Mouse (Mus musculus) stomach, embryonic 16.5 days (tissue): ENCODE data around the gene Prr18. TPM values are rescaled to one million over a fixed set of nuclear protein-coding genes. Genes with fewer than 3 reads are reported as not detected.
"Not testable (repeated sequence)": the region's sequence is repeated elsewhere in the genome, so short reads cannot be mapped to it uniquely, and the experiment has no call there.

ENCODE experiments used
- ATAC-seq: fragments of 200-750 bp; cut with Nextera tagmentation; 2 replicates; pipeline ENCODE4 v1.8.0; 2017; ENCODE audit warnings: moderate number of reproducible peaks, moderate TSS enrichment; ENCODE audit not compliant: insufficient read depth, low FRiP score
- H3K27ac ChIP-seq: fragments of 300-500 bp; sonication (generic); 2 replicates; pipeline ENCODE4 v1.5.1; 2014; ENCODE audit warnings: low read length
- H3K27me3 ChIP-seq: fragments of 300-500 bp; sonication (generic); 2 replicates; pipeline ENCODE4 v1.6.1; 2014; ENCODE audit warnings: low read length, control low read depth, mixed read lengths; ENCODE audit not compliant: control insufficient read depth, insufficient read depth
- H3K36me3 ChIP-seq: fragments of 300-500 bp; sonication (generic); 2 replicates; pipeline ENCODE4 v1.6.1; 2014; ENCODE audit warnings: low read length; ENCODE audit not compliant: control insufficient read depth, insufficient read depth
- H3K4me1 ChIP-seq: fragments of 300-500 bp; sonication (generic); 2 replicates; pipeline ENCODE4 v1.6.1; 2014; ENCODE audit warnings: low read length, control low read depth, mixed read lengths; ENCODE audit not compliant: control insufficient read depth, insufficient read depth
- H3K4me2 ChIP-seq: fragments of 300-500 bp; sonication (generic); 2 replicates; pipeline ENCODE4 v1.6.1; 2014; ENCODE audit warnings: low read depth, low read length, mixed read lengths
- H3K4me3 ChIP-seq: fragments of 300-500 bp; sonication (generic); replicated peaks from 2 replicates; pipeline ENCODE4 v1.5.1; 2014; ENCODE audit warnings: mild to moderate bottlenecking, low read length
- H3K9ac ChIP-seq: fragments of 300-500 bp; sonication (generic); 2 replicates; pipeline ENCODE4 v1.6.1; 2014; ENCODE audit warnings: low read length
- H3K9me3 ChIP-seq: fragments of 300-500 bp; sonication (generic); replicated peaks from 2 replicates; pipeline ENCODE4 v1.6.1; 2016; ENCODE audit warnings: low read length, control low read depth; ENCODE audit not compliant: control insufficient read depth
- WGBS: fragments of 180-500 bp; shearing (Covaris S2); extraction: QIAGEN DNeasy Blood & Tissue Kit; methylation state at CpG from one replicate; pipeline ENCODE4 v1.1.7; 2014; 5-methylcytosine and 5-hydroxymethylcytosine counted together
- polyA plus RNA-seq: library from polyadenylated mRNA; unstranded; fragments of >200 nt; fragmentation: Nextera tagmentation; extraction: Ambion mirVana; gene quantifications from 2 replicates; pipeline ENCODE4 v1.2.1, GENCODE M21; 2015

The Prr18 gene
- 0.15 and 0.31 TPM in 2 replicates for polyA plus RNA-seq

DNA sequence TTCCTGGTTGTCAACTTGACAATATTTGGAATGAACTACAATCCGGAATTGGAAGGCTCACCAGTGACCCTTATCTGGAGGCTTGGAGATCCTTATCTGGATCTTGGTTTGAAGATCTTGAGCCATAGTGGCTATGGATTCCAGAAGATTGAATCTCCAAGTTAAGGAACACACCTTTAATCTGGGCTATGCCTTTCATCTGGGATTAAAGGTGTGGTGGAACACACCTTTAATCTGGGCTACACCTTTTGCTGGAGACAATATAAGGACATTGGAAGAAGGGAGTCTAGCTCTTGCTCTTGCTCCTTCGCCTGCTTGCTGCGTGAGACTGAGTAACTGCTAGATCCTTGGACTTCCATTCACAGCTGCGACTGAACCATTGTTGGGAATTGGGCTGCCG is at the start of gene Prr18:
Prr18 (plus strand) TSS at position 301 of the 400 bp plus-strand sequence.
- no CpG with 5 or more reads among the region's 5 CpGs for WGBS
- not testable (repeated sequence) for H3K9ac ChIP-seq, H3K4me2 ChIP-seq, H3K36me3 ChIP-seq, H3K27ac ChIP-seq, ATAC-seq, H3K4me1 ChIP-seq, H3K9me3 ChIP-seq, H3K4me3 ChIP-seq
- peaks cover 32% of the 10 kb centered on the region for H3K27me3 ChIP-seq

DNA sequence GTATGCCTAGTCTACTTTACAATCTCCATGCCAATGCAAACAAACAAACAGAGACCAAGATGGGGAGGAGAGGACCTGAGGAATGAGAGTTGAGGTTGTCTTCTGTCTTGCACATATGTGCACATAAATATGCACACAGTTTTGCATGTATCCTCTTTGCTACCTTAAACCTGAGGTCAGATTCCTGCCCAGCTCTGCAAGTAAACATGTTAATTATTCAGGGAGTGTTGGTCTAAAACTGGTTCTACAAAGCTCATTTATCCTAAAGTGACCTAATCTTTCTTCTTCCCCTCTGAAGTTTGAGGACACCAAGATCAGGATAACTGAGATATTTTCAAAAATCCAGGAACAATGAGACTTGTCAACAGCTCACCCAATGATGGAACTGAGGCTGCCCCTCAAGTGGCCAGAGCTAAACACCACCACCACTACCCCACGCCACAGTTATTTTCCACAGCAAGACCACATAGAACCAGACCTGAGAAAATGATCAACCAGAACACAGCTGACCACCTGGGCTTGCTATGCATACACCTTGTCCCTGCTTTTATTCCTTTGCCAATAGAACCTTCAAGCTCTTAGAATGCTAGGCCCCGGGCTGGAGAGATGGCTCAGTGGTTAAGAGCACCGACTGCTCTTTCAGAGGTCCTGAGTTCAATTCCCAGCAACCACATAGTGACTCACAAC is 47.1 kb upstream of the Prr18 start:
- ATAC-seq: no peak
- Histone ChIP-seq H3K4me1 (peaks cover 1% of the 10 kb centered on the region), H3K27me3 (no peaks in the 10 kb centered on the region), H3K27ac (no peak overlapping the region), H3K9ac (no peak overlapping the region), H3K4me3 (no peak overlapping the region), H3K4me2 (no peak overlapping the region), H3K9me3 (no peaks in the 10 kb centered on the region), H3K36me3 (no peaks in the 10 kb centered on the region)
- 93% methylated on average over 3 of the region's 3 CpGs for WGBS

DNA sequence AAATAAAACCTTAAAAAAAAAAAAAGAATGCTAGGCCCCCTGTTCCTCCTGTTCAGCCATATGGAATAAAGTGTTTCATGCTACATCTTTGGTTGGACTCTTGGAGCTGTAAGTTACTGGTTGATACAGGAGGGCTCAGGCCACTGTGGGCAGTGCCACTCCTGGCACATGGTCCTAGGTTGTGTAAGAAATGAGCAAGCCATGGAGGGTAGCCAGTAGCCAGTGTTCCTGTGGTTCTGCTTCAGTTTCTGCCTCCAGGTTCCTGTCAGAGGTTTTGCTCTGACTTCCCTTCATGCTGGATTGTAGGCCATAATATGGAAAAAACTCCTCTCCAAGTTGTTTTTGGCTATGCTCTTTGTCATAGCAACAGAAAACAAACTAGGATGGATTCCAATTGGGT is 46.5 kb upstream of the Prr18 start:
- H3K27me3 ChIP-seq: no peaks in the 10 kb centered on the region
- no peaks in the 10 kb centered on the region for H3K9me3 ChIP-seq
- H3K27ac ChIP-seq: no peak overlapping the region
- no peaks in the 10 kb centered on the region for H3K36me3 ChIP-seq
- no peak overlapping the region for H3K4me2 ChIP-seq
- no peak for ATAC-seq
- H3K4me3 ChIP-seq: no peak overlapping the region
- no peaks in the 10 kb centered on the region for H3K4me1 ChIP-seq
- no peak overlapping the region for H3K9ac ChIP-seq

DNA sequence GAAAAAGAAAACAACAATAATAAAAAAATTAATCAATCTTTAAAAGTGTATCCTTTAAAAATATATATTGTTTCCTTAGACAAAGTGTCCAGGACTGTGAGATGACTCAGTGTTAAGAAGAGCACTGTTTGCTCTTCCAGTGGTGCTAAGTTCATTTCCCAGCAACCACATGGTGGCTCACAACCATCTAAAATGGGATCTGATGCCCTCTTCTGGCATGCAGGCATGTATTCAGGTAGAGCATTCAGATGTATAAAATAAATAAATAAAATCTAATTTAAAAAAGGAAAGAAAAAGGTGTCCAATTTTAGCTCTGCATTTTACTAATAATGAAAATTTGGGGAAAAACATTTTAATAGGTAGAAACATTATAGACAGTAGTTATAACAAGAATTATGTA is 41.4 kb upstream of the Prr18 start:
- no peak overlapping the region for H3K4me3 ChIP-seq
- no peak overlapping the region for H3K4me2 ChIP-seq

DNA sequence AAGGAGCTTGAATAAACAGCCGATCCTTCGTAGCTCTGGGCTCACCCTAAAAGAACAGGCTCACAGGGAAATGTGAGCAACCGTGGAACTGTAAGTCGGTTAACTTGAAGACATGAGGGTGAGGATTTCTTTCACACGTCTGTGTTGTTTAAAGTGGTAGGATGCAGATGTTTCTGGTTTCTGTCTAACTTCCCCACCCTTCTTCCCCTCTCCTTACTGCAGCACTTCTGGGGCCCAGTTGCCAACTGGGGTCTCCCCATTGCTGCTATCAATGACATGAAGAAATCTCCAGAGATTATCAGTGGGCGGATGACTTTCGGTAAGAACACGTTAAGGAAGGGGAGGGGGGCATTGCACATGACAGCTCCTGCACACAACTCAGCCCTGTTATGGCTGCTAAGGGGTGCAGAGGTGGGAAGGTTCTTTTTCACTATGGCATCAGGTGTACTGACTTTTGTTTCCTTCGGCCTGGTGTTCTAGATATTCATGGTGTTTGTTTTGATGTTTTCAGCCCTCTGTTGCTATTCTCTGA is 40.9 kb upstream of the Prr18 start:
- Histone ChIP-seq H3K4me3 (no peak overlapping the region), H3K9ac (no peak overlapping the region), H3K27ac (no peak overlapping the region), H3K27me3 (no peaks in the 10 kb centered on the region), H3K36me3 (no peaks in the 10 kb centered on the region), H3K9me3 (no peaks in the 10 kb centered on the region), H3K4me2 (no peak overlapping the region), H3K4me1 (no peaks in the 10 kb centered on the region)
- no peak for ATAC-seq
- 74% methylated on average over 9 of the region's 9 CpGs for WGBS

More for the DNA sequence above, 41.4 kb upstream of the Prr18 start:
- H3K27ac ChIP-seq: no peak overlapping the region
- ATAC-seq: no peak
- H3K36me3 ChIP-seq: no peaks in the 10 kb centered on the region
- H3K27me3 ChIP-seq: no peaks in the 10 kb centered on the region
- no peaks in the 10 kb centered on the region for H3K4me1 ChIP-seq
- H3K9me3 ChIP-seq: no peaks in the 10 kb centered on the region
- no peak overlapping the region for H3K9ac ChIP-seq

DNA sequence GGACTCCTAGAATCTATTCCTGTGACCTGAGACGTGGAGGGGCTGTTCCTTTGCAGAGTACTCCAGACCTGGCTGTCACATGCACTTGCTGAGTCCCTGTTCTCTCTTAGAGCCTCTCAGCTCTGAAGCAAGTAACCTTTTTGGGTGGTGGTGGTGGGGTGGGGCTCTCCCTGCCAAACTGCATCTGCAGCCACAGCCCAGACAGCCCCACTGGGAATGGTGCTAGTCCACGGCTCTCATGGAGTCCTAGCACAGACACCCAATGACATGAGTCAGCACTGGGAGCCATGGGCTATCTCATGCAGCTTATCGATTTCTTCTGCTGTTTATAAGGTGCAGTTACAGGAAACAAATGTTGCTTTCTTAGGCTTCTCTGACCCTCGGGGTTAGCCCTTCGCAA is 39.5 kb upstream of the Prr18 start:
- H3K27ac ChIP-seq: no peak overlapping the region
- H3K4me2 ChIP-seq: no peak overlapping the region
- ATAC-seq: no peak
- H3K27me3 ChIP-seq: no peaks in the 10 kb centered on the region
- H3K4me3 ChIP-seq: no peak overlapping the region
- WGBS: 85% methylated on average over 5 of the region's 5 CpGs
- no peak overlapping the region for H3K9ac ChIP-seq
- no peaks in the 10 kb centered on the region for H3K4me1 ChIP-seq
- no peaks in the 10 kb centered on the region for H3K9me3 ChIP-seq
- no peaks in the 10 kb centered on the region for H3K36me3 ChIP-seq

DNA sequence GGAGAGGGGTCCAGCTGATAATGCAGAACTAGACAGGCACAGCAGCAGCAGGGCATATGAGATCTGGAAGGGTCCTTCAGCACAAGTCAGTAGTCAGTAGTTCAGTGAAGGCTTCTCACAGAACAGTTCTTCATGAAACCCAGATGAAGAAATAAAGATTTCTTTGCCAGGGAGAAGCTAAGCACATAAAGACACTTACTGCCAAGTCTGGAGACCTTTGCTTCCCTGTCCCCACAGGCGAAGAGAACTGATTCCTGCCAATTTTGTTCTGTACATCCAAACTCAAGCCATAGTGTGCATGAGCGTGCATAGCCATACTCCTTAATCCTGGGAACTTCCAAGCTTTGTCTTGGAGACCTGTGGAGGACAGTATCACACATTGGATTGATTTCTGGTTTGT is 39.0 kb upstream of the Prr18 start:
- no peaks in the 10 kb centered on the region for H3K36me3 ChIP-seq
- no peak for ATAC-seq
- no peaks in the 10 kb centered on the region for H3K27me3 ChIP-seq

DNA sequence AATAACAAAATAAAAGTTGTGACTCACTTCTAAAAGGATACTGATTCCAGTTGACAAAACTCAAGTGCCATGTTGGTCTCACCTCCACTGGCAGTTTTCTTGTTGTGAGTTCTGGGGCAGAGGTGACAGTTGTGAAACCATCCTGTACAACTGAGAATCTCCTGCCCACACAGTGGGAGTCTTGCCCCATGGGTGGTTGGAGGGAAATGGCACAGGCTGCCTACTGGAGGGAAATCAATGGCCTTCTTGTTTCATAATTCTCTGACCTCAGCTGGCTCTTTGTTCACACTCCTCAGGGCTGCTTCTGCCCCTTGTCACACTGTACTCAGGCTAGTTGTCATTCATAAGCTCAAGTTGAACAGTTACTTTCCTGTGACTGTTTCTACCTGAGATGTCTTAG is 37.7 kb upstream of the Prr18 start:
- Histone ChIP-seq H3K4me1 (no peaks in the 10 kb centered on the region), H3K27ac (no peak overlapping the region), H3K9me3 (no peaks in the 10 kb centered on the region), H3K9ac (no peak overlapping the region), H3K36me3 (no peaks in the 10 kb centered on the region), H3K4me2 (no peak overlapping the region), H3K27me3 (no peaks in the 10 kb centered on the region), H3K4me3 (no peak overlapping the region)
- ATAC-seq: no peak

More for the DNA sequence above, 39.0 kb upstream of the Prr18 start:
- H3K27ac ChIP-seq: no peak overlapping the region
- H3K4me1 ChIP-seq: no peaks in the 10 kb centered on the region
- no peak overlapping the region for H3K9ac ChIP-seq
- H3K4me2 ChIP-seq: no peak overlapping the region
- no peak overlapping the region for H3K4me3 ChIP-seq
- 91% methylated on average over 2 of the region's 2 CpGs for WGBS
- H3K9me3 ChIP-seq: no peaks in the 10 kb centered on the region

DNA sequence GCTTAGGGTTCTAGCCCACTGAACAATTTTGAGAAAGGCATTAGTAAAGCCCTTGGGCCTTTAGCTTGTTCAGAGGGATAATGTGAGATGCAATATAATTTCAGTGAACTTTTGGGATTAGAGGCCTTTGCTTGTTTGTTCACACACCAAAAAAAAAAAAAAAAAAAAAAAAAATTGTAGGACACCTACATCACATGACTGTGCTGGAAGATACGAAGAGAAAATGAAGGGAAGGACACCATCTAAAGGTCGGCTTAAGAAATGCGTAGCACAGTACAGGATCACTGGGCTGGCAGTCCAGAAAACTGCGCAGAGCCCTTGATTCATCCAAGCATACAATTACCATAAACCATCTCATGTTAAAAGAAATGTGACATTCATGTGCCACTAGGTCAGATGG is 35.7 kb upstream of the Prr18 start:
- WGBS: 83% methylated on average over 4 of the region's 4 CpGs
- Histone ChIP-seq H3K9me3 (no peaks in the 10 kb centered on the region), H3K4me2 (no peak overlapping the region), H3K27me3 (no peaks in the 10 kb centered on the region), H3K9ac (no peak overlapping the region), H3K4me1 (no peaks in the 10 kb centered on the region), H3K27ac (no peak overlapping the region), H3K36me3 (no peaks in the 10 kb centered on the region), H3K4me3 (no peak overlapping the region)
- ATAC-seq: no peak
